Mouse (Mus musculus) C2C12 (cell line): ENCODE results near the gene Ppia.
"Not testable (repeated sequence)": the region's sequence is repeated elsewhere in the genome, so short reads cannot be mapped to it uniquely, and the experiment has no call there.

Experiments
- CTCF ChIP-seq: IDR thresholded peaks from one replicate; pipeline ENCODE4 v1.5.1; 2011; ENCODE audit not compliant: control insufficient read depth, insufficient read depth, insufficient read length
- MYOD1 ChIP-seq: IDR thresholded peaks from one replicate; pipeline ENCODE4 v1.6.1; 2011; ENCODE audit warnings: low read depth; ENCODE audit not compliant: control insufficient read depth, insufficient read length
- USF1 ChIP-seq: IDR thresholded peaks from one replicate; pipeline ENCODE4 v1.6.1; 2011; ENCODE audit warnings: low read depth, mild to moderate bottlenecking, control low read depth, moderate library complexity

DNA sequence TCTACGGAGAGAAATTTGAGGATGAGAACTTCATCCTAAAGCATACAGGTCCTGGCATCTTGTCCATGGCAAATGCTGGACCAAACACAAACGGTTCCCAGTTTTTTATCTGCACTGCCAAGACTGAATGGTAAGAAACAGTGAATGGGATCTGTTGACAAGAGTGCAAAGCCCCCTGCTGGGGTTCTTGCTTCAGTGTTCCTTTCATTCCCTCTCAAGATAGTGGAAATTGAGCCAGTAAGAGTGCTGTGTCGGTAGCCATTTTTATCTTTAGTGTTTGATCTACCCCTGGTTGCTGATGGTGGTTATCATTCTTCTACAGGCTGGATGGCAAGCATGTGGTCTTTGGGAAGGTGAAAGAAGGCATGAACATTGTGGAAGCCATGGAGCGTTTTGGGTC is 3.9 kb downstream of the Ppia start:
- TF ChIP-seq USF1, MYOD1, CTCF: not testable (repeated sequence)
